Mouse (Mus musculus) neural tube, embryonic 15.5 days (tissue): ENCODE measurements around the gene Exoc3l. TPM values are rescaled to one million over a fixed set of nuclear protein-coding genes. Genes with fewer than 3 reads are reported as not detected.

Source experiments
- ATAC-seq: fragments of 200-750 bp; cut with Nextera tagmentation; 2 replicates; pipeline ENCODE4 v1.8.0; 2017; ENCODE audit warnings: mild to moderate bottlenecking, moderate TSS enrichment, moderate library complexity; ENCODE audit not compliant: low FRiP score
- H3K27ac ChIP-seq: fragments of 300-500 bp; sonication (generic); replicated peaks from 2 replicates; pipeline ENCODE4 v1.5.1; 2015; ENCODE audit warnings: mild to moderate bottlenecking, inconsistent platforms
- H3K27me3 ChIP-seq: fragments of 300-500 bp; sonication (generic); replicated peaks from 2 replicates; pipeline ENCODE4 v1.6.1; 2015; ENCODE audit warnings: inconsistent platforms
- H3K36me3 ChIP-seq: fragments of 300-500 bp; sonication (generic); 2 replicates; pipeline ENCODE4 v1.6.1; 2015; ENCODE audit warnings: inconsistent platforms
- H3K4me1 ChIP-seq: fragments of 300-500 bp; sonication (generic); 2 replicates; pipeline ENCODE4 v1.6.1; 2015; ENCODE audit warnings: inconsistent platforms
- H3K4me2 ChIP-seq: fragments of 300-500 bp; sonication (generic); 2 replicates; pipeline ENCODE4 v1.6.1; 2015; ENCODE audit warnings: inconsistent platforms, mild to moderate bottlenecking, moderate library complexity
- H3K4me3 ChIP-seq: fragments of 300-500 bp; sonication (generic); replicated peaks from 2 replicates; pipeline ENCODE4 v1.5.1; 2015; ENCODE audit warnings: mild to moderate bottlenecking, inconsistent platforms
- H3K9ac ChIP-seq: fragments of 300-500 bp; sonication (generic); replicated peaks from 2 replicates; pipeline ENCODE4 v1.6.1; 2015; ENCODE audit warnings: mild to moderate bottlenecking, inconsistent platforms
- H3K9me3 ChIP-seq: fragments of 300-500 bp; sonication (generic); replicated peaks from 2 replicates; pipeline ENCODE4 v1.6.1; 2016; ENCODE audit warnings: inconsistent platforms
- WGBS: fragments of 180-500 bp; shearing (Covaris S2); methylation state at CpG from one replicate; pipeline ENCODE4 v1.1.7; 2015; ENCODE audit warnings: mixed read lengths; 5-methylcytosine and 5-hydroxymethylcytosine counted together
- polyA plus RNA-seq: library from polyadenylated mRNA; unstranded; fragments of >200 nt; fragmentation: Nextera tagmentation; extraction: Ambion mirVana; gene quantifications from 2 replicates; pipeline ENCODE4 v1.2.1, GENCODE M21; 2015

Exoc3l gene
- polyA plus RNA-seq, 1 experiment from 2014 or later = 11.3 TPM

- ATAC-seq = peak; percentile 94
- H3K4me1 ChIP-seq = peaks cover 57% of the 10 kb centered on the region
- peaks cover 10% of the 10 kb centered on the region; the same call in 1 of the 2 replicates for H3K36me3 ChIP-seq
Observed at GRCm38 (mm10) chr8:105288958-105289732, 6.8 kb downstream of the Exoc3l start.

DNA sequence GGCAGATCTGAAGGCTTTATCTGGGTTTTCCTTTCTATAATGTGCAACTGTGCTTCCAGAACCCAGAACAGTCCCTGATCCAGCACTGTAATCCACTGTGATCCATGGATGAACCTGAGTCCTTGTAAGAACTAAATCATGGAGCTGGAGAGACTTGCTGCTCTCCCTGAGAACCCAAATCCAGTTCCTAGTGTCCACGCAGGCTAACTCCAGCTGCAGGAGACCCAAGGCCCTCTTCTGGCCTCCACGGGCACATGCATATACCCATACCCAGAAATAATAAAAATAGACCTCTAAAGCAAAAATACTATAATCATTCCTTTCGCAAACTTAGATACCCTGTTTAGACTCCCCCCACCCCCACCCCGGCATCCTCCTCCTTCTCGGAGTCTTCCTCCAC, 7.7 kb downstream of the Exoc3l start:
- peaks cover 62% of the 10 kb centered on the region for H3K4me1 ChIP-seq
- WGBS = 78% methylated on average over 5 of the region's 5 CpGs
- H3K27ac ChIP-seq = peak overlapping the region; percentile 94

More at GRCm38 (mm10) chr8:105288958-105289732, 6.8 kb downstream of the Exoc3l start:
- WGBS = under 1% methylated on average over 53 of the region's 53 CpGs
- H3K27ac ChIP-seq = peak overlapping the region; percentile 94
- peak overlapping the region; percentile 58 for H3K4me3 ChIP-seq
- H3K9ac ChIP-seq = peak overlapping the region; percentile 61
- no peaks in the 10 kb centered on the region for H3K27me3 ChIP-seq
- H3K9me3 ChIP-seq = no peaks in the 10 kb centered on the region
- H3K4me2 ChIP-seq = peak overlapping the region; percentile 77

DNA sequence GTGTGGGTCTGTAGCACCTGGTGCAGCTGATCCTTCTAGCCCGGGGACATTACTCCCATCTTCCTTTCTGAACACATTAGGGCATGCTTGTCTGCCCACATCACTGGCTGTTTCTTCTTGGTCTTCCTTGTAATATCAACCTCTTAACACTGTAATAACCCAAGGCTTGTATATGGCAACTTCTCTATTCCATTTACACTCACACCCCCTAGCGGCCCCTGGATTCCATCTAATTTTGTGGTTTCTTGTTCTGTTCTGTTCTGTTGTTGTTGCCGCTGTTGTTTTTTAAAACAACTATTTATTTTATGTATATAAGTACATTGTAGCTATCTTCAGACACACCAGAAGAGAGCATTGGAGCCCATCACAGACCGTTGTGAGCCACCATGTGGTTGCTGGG, 9.0 kb downstream of the Exoc3l start:
- 92% methylated on average over 4 of the region's 4 CpGs for WGBS
- Histone ChIP-seq H3K9me3 (no peaks in the 10 kb centered on the region), H3K4me3 (peak overlapping the region; percentile 8; the same call in 1 of the 2 replicates), H3K27me3 (no peaks in the 10 kb centered on the region; the same call in 1 of the 2 replicates), H3K9ac (no peak overlapping the region), H3K4me2 (peak overlapping the region; percentile 77), H3K36me3 (peaks cover 30% of the 10 kb centered on the region), H3K27ac (no peak overlapping the region), H3K4me1 (peaks cover 64% of the 10 kb centered on the region)
- ATAC-seq = no peak

More for the DNA sequence above, 7.7 kb downstream of the Exoc3l start:
- Histone ChIP-seq H3K4me3 (peak overlapping the region; percentile 58), H3K36me3 (peaks cover 16% of the 10 kb centered on the region), H3K9me3 (no peaks in the 10 kb centered on the region), H3K27me3 (no peaks in the 10 kb centered on the region), H3K4me2 (peak overlapping the region; percentile 77), H3K9ac (peak overlapping the region; percentile 61)
- no peak for ATAC-seq

GRCm38 (mm10) chr8:105285514-105285913, 10.4 kb downstream of the Exoc3l start:
- Histone ChIP-seq H3K4me3 (no peak overlapping the region), H3K36me3 (peaks cover 39% of the 10 kb centered on the region), H3K27ac (no peak overlapping the region), H3K9ac (no peak overlapping the region), H3K4me1 (peaks cover 59% of the 10 kb centered on the region), H3K27me3 (peaks cover 2% of the 10 kb centered on the region), H3K4me2 (peak overlapping the region; percentile 77; the same call in 1 of the 2 replicates), H3K9me3 (no peaks in the 10 kb centered on the region)
- WGBS = 34% methylated on average over 12 of the region's 12 CpGs
- ATAC-seq = no peak

GRCm38 (mm10) chr8:105283074-105283473, 12.8 kb downstream of the Exoc3l start:
- Histone ChIP-seq H3K27ac (no peak overlapping the region), H3K4me1 (peaks cover 52% of the 10 kb centered on the region), H3K4me3 (no peak overlapping the region), H3K4me2 (no peak overlapping the region), H3K27me3 (peaks cover 25% of the 10 kb centered on the region), H3K9me3 (no peaks in the 10 kb centered on the region), H3K36me3 (peaks cover 47% of the 10 kb centered on the region), H3K9ac (no peak overlapping the region)
- WGBS = 28% methylated on average over 23 of the region's 23 CpGs
- ATAC-seq = no peak

GRCm38 (mm10) chr8:105282239-105282638, 13.7 kb downstream of the Exoc3l start:
- Histone ChIP-seq H3K4me1 (peaks cover 44% of the 10 kb centered on the region), H3K9ac (no peak overlapping the region), H3K4me3 (no peak overlapping the region), H3K9me3 (no peaks in the 10 kb centered on the region), H3K4me2 (no peak overlapping the region), H3K27me3 (peaks cover 34% of the 10 kb centered on the region), H3K27ac (no peak overlapping the region), H3K36me3 (peaks cover 47% of the 10 kb centered on the region)
- 91% methylated on average over 4 of the region's 4 CpGs for WGBS
- ATAC-seq = no peak

DNA sequence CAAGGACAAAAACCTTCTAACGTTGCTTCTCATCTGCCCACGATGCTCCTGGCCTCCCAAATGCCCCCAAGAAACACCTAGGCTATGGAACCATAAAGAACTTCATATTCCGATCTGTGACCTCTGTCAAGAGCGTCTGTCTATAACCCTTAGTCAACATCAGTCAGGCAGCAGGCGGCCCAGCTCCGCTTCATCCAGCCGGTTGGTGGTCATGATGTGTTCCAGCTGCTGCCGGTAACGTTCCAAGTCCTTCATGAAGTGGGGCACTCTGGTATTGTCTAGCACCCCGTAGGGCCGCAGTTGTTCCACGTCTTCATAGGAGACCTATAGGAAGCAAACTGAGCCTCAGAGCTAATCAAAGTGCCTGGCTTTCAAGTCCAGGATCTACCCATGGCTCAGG, 14.1 kb downstream of the Exoc3l start:
- no peak for ATAC-seq
- Histone ChIP-seq H3K27me3 (peaks cover 38% of the 10 kb centered on the region), H3K4me1 (peaks cover 44% of the 10 kb centered on the region), H3K9ac (no peak overlapping the region), H3K4me3 (no peak overlapping the region), H3K27ac (no peak overlapping the region), H3K9me3 (no peaks in the 10 kb centered on the region), H3K36me3 (peaks cover 47% of the 10 kb centered on the region), H3K4me2 (no peak overlapping the region)
- 90% methylated on average over 12 of the region's 12 CpGs for WGBS

GRCm38 (mm10) chr8:105280567-105280966, 15.3 kb downstream of the Exoc3l start:
- no peak for ATAC-seq
- Histone ChIP-seq H3K4me1 (peaks cover 44% of the 10 kb centered on the region), H3K27ac (no peak overlapping the region), H3K36me3 (peaks cover 44% of the 10 kb centered on the region), H3K9ac (no peak overlapping the region), H3K4me3 (no peak overlapping the region), H3K27me3 (peaks cover 50% of the 10 kb centered on the region), H3K9me3 (no peaks in the 10 kb centered on the region), H3K4me2 (no peak overlapping the region)
- 77% methylated on average over 3 of the region's 3 CpGs for WGBS

DNA sequence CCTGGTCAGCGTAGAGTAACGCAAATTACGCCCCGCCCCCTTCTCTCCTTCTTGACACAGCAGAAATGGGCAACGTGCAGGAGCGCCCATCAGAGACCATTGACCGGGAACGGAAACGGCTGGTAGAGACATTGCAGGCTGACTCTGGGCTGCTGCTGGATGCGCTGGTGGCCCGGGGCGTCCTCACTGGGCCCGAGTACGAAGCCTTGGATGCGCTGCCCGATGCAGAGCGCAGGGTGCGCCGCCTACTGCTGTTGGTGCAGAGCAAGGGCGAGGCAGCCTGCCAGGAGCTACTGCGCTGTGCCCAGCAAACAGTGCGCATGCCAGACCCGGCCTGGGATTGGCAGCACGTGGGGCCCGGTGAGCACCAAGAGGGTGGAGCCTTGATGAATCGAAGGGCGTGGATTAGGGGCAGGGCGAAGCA, 17.0 kb downstream of the Exoc3l start:
- WGBS = 3% methylated on average over 28 of the region's 28 CpGs
- peak overlapping the region; percentile 25 for H3K4me3 ChIP-seq
- no peak overlapping the region for H3K27ac ChIP-seq
- H3K36me3 ChIP-seq = peaks cover 37% of the 10 kb centered on the region
- H3K27me3 ChIP-seq = peaks cover 66% of the 10 kb centered on the region
- H3K4me2 ChIP-seq = peak overlapping the region; percentile 56
- peak; percentile 54 for ATAC-seq
- H3K9ac ChIP-seq = no peak overlapping the region
- H3K9me3 ChIP-seq = no peaks in the 10 kb centered on the region
- H3K4me1 ChIP-seq = peaks cover 40% of the 10 kb centered on the region

DNA sequence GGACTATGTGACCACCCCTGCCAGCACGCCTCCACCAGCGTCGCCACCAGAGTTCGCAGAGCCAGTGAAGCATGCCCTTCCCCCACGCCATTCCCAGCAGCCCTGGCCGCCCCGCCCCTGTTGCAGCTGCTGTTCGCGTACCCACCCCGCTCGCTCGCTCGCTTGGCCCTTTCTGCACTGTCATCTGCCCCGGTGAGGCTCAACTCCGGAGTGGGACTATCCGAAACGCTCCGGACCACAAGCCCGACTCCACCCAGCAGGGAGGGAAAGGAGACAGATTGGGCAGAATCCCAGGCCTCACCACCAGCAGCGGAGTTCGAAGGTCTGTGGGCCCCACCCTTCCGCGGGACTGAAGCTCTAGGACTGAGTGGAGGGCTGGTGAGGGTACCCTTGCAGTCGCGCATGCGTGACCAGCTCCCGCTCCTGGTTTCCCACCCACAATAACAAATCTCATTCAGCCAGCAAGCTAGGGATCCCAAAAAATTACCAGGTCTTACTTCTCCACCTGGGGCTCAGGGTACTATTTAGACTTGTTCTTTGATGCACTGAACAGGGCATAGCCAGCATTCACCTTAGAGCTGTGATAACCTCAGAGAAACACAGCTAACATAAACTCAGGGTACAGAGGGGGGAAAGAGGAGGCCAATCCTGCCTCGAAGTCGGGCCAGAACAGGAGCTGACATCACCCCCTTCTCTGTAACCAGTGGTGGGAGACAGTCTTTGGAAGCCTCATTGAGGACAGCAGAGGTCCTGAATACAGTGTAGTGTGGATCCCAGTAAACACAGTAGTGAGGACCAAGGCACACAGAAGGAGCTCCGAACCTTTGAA, 19.4 kb downstream of the Exoc3l start:
- no peaks in the 10 kb centered on the region for H3K9me3 ChIP-seq
- H3K27me3 ChIP-seq = peaks cover 89% of the 10 kb centered on the region
- H3K4me3 ChIP-seq = peak overlapping the region; percentile 48
- peak overlapping the region; percentile 89 for H3K4me2 ChIP-seq
- WGBS = 3% methylated on average over 30 of the region's 30 CpGs
- peaks cover 32% of the 10 kb centered on the region for H3K4me1 ChIP-seq
- peak; percentile 61 for ATAC-seq
- H3K36me3 ChIP-seq = peaks cover 13% of the 10 kb centered on the region
- peak overlapping the region; percentile 37; the same call in 1 of the 2 replicates for H3K27ac ChIP-seq
- peak overlapping the region; percentile 47 for H3K9ac ChIP-seq

GRCm38 (mm10) chr8:105275840-105276239, 20.1 kb downstream of the Exoc3l start, which contains the start of gene Nol3:
Gene Nol3, plus strand, starts transcription at chr8:105276140.
- ATAC-seq = no peak; the same call in 1 of the 2 replicates
- Histone ChIP-seq H3K9me3 (no peaks in the 10 kb centered on the region), H3K4me3 (peak within 1 kb of the TSS; percentile 48), H3K9ac (peak within 1 kb of the TSS; percentile 47), H3K4me2 (peak within 1 kb of the TSS; percentile 89), H3K36me3 (peaks cover 11% of the 10 kb centered on the region), H3K27me3 (peaks cover 95% of the 10 kb centered on the region), H3K27ac (peak within 1 kb of the TSS; percentile 37; the same call in 1 of the 2 replicates), H3K4me1 (peaks cover 35% of the 10 kb centered on the region)
- 6% methylated on average over 10 of the region's 10 CpGs for WGBS
